Mouse (Mus musculus): ENCODE results near the gene Tmem40. TPM values are rescaled to one million over a fixed set of nuclear protein-coding genes. Genes with fewer than 3 reads are reported as not detected.

The Tmem40 gene
- not detected for total RNA-seq (2023)

GRCm38 (mm10) chr6:115761995-115762756 lies at the start of gene Tmem40:
Tmem40 (minus strand) TSS chr6:115762410.

DNA sequence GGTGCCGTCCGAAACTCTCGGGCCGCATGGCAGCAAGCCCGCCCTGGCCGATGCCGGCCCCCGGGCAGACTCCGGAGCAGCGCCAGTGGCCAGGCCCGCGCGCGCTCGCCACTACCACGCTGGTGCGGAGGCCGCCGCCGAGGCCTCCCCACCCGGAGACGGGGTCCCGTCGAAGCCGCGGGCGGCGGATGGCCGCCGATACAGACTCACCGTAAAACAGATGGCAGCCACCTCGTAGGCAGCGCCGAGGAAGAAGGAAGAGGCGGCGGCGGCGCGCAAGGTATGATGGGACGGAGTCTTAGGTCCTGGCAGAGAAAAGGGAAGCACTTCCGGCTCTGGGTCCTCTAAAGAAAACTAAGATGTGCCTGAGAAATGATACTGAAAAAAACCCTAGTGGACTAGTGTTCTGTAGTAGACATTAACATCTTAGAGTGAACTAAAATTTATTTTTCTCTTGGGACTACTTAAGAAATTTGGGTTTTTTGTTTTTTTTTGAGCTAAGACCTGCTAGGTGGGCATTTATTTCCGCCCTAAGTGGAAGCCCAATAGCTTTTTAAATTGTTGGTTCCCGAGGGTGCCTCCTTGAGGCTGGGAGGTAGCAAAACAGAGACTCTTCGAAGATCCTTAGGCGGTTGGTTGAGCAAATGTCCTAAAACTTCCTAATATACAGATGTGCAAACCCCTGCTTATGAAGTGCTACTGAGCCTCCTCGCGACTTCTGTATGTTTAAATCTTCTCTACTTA lies 46.5 kb upstream of the Tmem40 start, which contains the start of gene Rpl32:
Rpl32 (minus strand) TSS at position 260 of the 744 bp plus-strand sequence.

DNA sequence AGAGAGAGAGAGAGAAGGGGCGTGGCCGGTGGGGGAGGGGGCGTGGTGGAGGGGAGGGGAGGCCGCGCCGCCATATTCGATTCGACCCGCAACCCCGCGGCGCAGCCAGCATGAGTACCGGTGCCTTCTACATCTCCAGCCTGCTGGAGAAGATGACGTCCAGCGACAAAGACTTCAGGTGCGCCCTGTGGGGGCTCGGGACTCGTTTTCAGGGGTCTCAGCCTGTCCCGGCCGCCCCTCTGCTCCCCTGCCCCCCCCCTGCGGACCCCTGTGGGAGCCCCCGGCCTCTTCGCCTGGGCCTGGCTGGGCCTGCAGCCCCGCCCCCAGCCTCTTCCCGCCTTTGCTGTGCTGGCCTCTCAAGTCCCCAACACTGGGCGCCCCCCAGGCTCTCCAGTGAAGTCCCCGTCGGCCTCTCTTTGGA lies 12.3 kb upstream of the Tmem40 start, which contains the start of gene Cand2:
Cand2 (plus strand) TSS at position 38 of the 421 bp plus-strand sequence.

Other genes starting within 250 kb of the Tmem40 start
- 1 to 10 TPM; 3.1 to 3.6 TPM for gene Tsen2, start 217.7 kb downstream of the Tmem40 start, total RNA-seq (2023)
- gene Mkrn2os, start 169.8 kb downstream of the Tmem40 start, total RNA-seq (2023), result not detected
- 10 to 100 TPM; 19.2 to 20.1 TPM for gene Mkrn2, start 160.5 kb downstream of the Tmem40 start, total RNA-seq (2023)
- gene Raf1, start 85.8 kb downstream of the Tmem40 start, total RNA-seq (2023), result 100 to 1,000 TPM; 212 to 220 TPM
- gene Cand2, start 12.1 kb upstream of the Tmem40 start, total RNA-seq (2023), result under 1 TPM in 1 of 2 experiments, not detected in 1; 0.12 TPM
- 1,000 to 10,000 TPM; 1,643 to 1,718 TPM for gene Rpl32, start 46.3 kb upstream of the Tmem40 start, total RNA-seq (2023)
- not detected for gene Efcab12, start 76.0 kb upstream of the Tmem40 start, total RNA-seq (2023)
- 1 to 10 TPM; 7.9 to 8.5 TPM for gene Mbd4, start 91.0 kb upstream of the Tmem40 start, total RNA-seq (2023)
- 1 to 10 TPM; 3.3 to 7.1 TPM for gene Ift122, start 91.1 kb upstream of the Tmem40 start, total RNA-seq (2023)
- gene Rho, start 169.3 kb upstream of the Tmem40 start, total RNA-seq (2023), result not detected
- gene H1foo, start 182.5 kb upstream of the Tmem40 start, total RNA-seq (2023), result not detected
- gene Plxnd1, start 232.6 kb upstream of the Tmem40 start, total RNA-seq (2023), result 100 to 1,000 TPM; 226 to 263 TPM

Data from monocyte, adult 59 days (primary cell).